Mouse (Mus musculus) neural tube, embryonic 14.5 days (tissue): ENCODE results near the gene Pitx2. TPM values are rescaled to one million over a fixed set of nuclear protein-coding genes. Genes with fewer than 3 reads are reported as not detected.

Experiments used
- ATAC-seq: fragments of 200-750 bp; cut with Nextera tagmentation; 2 replicates; pipeline ENCODE4 v1.8.0; 2017; ENCODE audit warnings: low read depth, mild to moderate bottlenecking, moderate TSS enrichment, moderate library complexity
- H3K27ac ChIP-seq: fragments of 300-500 bp; sonication (generic); 2 replicates; pipeline ENCODE4 v1.5.1; 2014; ENCODE audit warnings: low read depth, mild to moderate bottlenecking, control low read depth, low read length, moderate library complexity, mixed read lengths
- H3K27me3 ChIP-seq: fragments of 300-500 bp; sonication (generic); 2 replicates; pipeline ENCODE4 v1.6.1; 2014; ENCODE audit warnings: low read length; ENCODE audit not compliant: control insufficient read depth, insufficient read depth
- H3K36me3 ChIP-seq: fragments of 300-500 bp; sonication (generic); 2 replicates; pipeline ENCODE4 v1.6.1; 2014; ENCODE audit warnings: low read length, mixed read lengths; ENCODE audit not compliant: control insufficient read depth, insufficient read depth
- H3K4me1 ChIP-seq: fragments of 300-500 bp; sonication (generic); 2 replicates; pipeline ENCODE4 v1.6.1; 2014; ENCODE audit warnings: low read length; ENCODE audit not compliant: control insufficient read depth, insufficient read depth
- H3K4me2 ChIP-seq: fragments of 300-500 bp; sonication (generic); 2 replicates; pipeline ENCODE4 v1.6.1; 2014; ENCODE audit warnings: mild to moderate bottlenecking, low read depth, low read length, control low read depth
- H3K4me3 ChIP-seq: fragments of 300-500 bp; sonication (generic); 2 replicates; pipeline ENCODE4 v1.5.1; 2014; ENCODE audit warnings: low read depth, low read length, control low read depth, mixed read lengths
- H3K9ac ChIP-seq: fragments of 300-500 bp; sonication (generic); replicated peaks from 2 replicates; pipeline ENCODE4 v1.6.1; 2014; ENCODE audit warnings: low read depth, mild to moderate bottlenecking, control low read depth, low read length, mixed read lengths
- H3K9me3 ChIP-seq: fragments of 300-500 bp; sonication (generic); 2 replicates; pipeline ENCODE4 v1.6.1; 2016; ENCODE audit warnings: low read length; ENCODE audit not compliant: control insufficient read depth
- WGBS: fragments of 180-500 bp; shearing (Covaris S2); extraction: QIAGEN DNeasy Blood & Tissue Kit; methylation state at CpG from one replicate; pipeline ENCODE4 v1.1.7; 2014; 5-methylcytosine and 5-hydroxymethylcytosine counted together
- polyA plus RNA-seq: library from polyadenylated mRNA; unstranded; fragments of >200 nt; fragmentation: Nextera tagmentation; extraction: Ambion mirVana; gene quantifications from 2 replicates; pipeline ENCODE4 v1.2.1, GENCODE M21; 2014

Pitx2 gene
- polyA plus RNA-seq, 1 experiment from 2014 or later, result 5.0 TPM

- peaks cover 59% of the 10 kb centered on the region for H3K27me3 ChIP-seq
- H3K9me3 ChIP-seq, result no peaks in the 10 kb centered on the region
- no peak overlapping the region for H3K9ac ChIP-seq
- H3K27ac ChIP-seq, result no peak overlapping the region
- peak overlapping the region; percentile 41 for H3K4me2 ChIP-seq
- peak overlapping the region; percentile 22; the same call in 1 of the 2 replicates for H3K4me3 ChIP-seq
- WGBS, result 1% methylated on average over 16 of the region's 16 CpGs
- ATAC-seq, result 0 out of 2 replicates have a peak, but pooled peaks have one; percentile 1
- no peaks in the 10 kb centered on the region for H3K36me3 ChIP-seq
- peaks cover 12% of the 10 kb centered on the region for H3K4me1 ChIP-seq
These were observed 494 bp upstream of the Pitx2 start for GRCm38 (mm10) chr3:129199160-129199608.

- no peak for ATAC-seq
- Histone ChIP-seq H3K27me3 (peaks cover 58% of the 10 kb centered on the region), H3K9me3 (no peaks in the 10 kb centered on the region), H3K4me1 (peaks cover 14% of the 10 kb centered on the region), H3K9ac (no peak overlapping the region), H3K27ac (no peak overlapping the region), H3K4me2 (no peak overlapping the region), H3K4me3 (no peak overlapping the region), H3K36me3 (no peaks in the 10 kb centered on the region)
- under 1% methylated on average over 9 of the region's 9 CpGs for WGBS
These were observed 818 bp downstream of the Pitx2 start for GRCm38 (mm10) chr3:129200501-129200890.

GRCm38 (mm10) chr3:129201156-129201555 is 1.5 kb downstream of the Pitx2 start:
- Histone ChIP-seq H3K27ac (no peak overlapping the region), H3K4me2 (no peak overlapping the region), H3K27me3 (peaks cover 63% of the 10 kb centered on the region), H3K9me3 (no peaks in the 10 kb centered on the region), H3K4me3 (no peak overlapping the region), H3K36me3 (no peaks in the 10 kb centered on the region), H3K4me1 (peaks cover 14% of the 10 kb centered on the region), H3K9ac (no peak overlapping the region)
- WGBS, result under 1% methylated on average over 3 of the region's 3 CpGs
- ATAC-seq, result no peak

- Histone ChIP-seq H3K4me3 (no peak overlapping the region), H3K36me3 (no peaks in the 10 kb centered on the region), H3K27me3 (peaks cover 65% of the 10 kb centered on the region), H3K4me1 (peaks cover 14% of the 10 kb centered on the region), H3K4me2 (no peak overlapping the region), H3K27ac (no peak overlapping the region), H3K9ac (no peak overlapping the region), H3K9me3 (no peaks in the 10 kb centered on the region)
- no peak for ATAC-seq
- 1% methylated on average over 11 of the region's 11 CpGs for WGBS
These were observed 2.1 kb downstream of the Pitx2 start for GRCm38 (mm10) chr3:129201681-129202255.

- H3K4me1 ChIP-seq, result peaks cover 14% of the 10 kb centered on the region
- peaks cover 66% of the 10 kb centered on the region for H3K27me3 ChIP-seq
- H3K9me3 ChIP-seq, result no peaks in the 10 kb centered on the region
- no peak overlapping the region for H3K27ac ChIP-seq
- H3K9ac ChIP-seq, result no peak overlapping the region
- H3K4me2 ChIP-seq, result no peak overlapping the region
- no peak for ATAC-seq
- H3K36me3 ChIP-seq, result no peaks in the 10 kb centered on the region
- H3K4me3 ChIP-seq, result no peak overlapping the region
- WGBS, result under 1% methylated on average over 36 of the region's 36 CpGs
These were observed 3.4 kb downstream of the Pitx2 start for GRCm38 (mm10) chr3:129202871-129203740.

GRCm38 (mm10) chr3:129203761-129204440 is 4.2 kb downstream of the Pitx2 start:
- peak; percentile 33; the same call in 1 of the 2 replicates for ATAC-seq
- under 1% methylated on average over 35 of the region's 35 CpGs for WGBS
- H3K9ac ChIP-seq, result no peak overlapping the region
- no peaks in the 10 kb centered on the region for H3K9me3 ChIP-seq
- peaks cover 14% of the 10 kb centered on the region for H3K4me1 ChIP-seq
- H3K27ac ChIP-seq, result no peak overlapping the region
- no peaks in the 10 kb centered on the region for H3K36me3 ChIP-seq
- H3K27me3 ChIP-seq, result peaks cover 66% of the 10 kb centered on the region
- H3K4me3 ChIP-seq, result peak overlapping the region; percentile 29
- H3K4me2 ChIP-seq, result peak overlapping the region; percentile 76

GRCm38 (mm10) chr3:129204441-129205313 is 5.0 kb downstream of the Pitx2 start:
- no peaks in the 10 kb centered on the region for H3K36me3 ChIP-seq
- 1% methylated on average over 48 of the region's 48 CpGs for WGBS
- H3K4me2 ChIP-seq, result peak overlapping the region; percentile 76
- peak; percentile 96 for ATAC-seq
- H3K9ac ChIP-seq, result no peak overlapping the region
- H3K4me3 ChIP-seq, result peak overlapping the region; percentile 29
- no peaks in the 10 kb centered on the region for H3K9me3 ChIP-seq
- peaks cover 9% of the 10 kb centered on the region for H3K4me1 ChIP-seq
- no peak overlapping the region for H3K27ac ChIP-seq
- peaks cover 69% of the 10 kb centered on the region for H3K27me3 ChIP-seq

- Histone ChIP-seq H3K4me1 (0 out of 2 replicates have a peak, but pooled peaks cover 5% of the 10 kb centered on the region), H3K36me3 (no peaks in the 10 kb centered on the region), H3K9me3 (no peaks in the 10 kb centered on the region), H3K9ac (no peak overlapping the region), H3K27ac (no peak overlapping the region), H3K4me3 (no peak overlapping the region), H3K4me2 (no peak overlapping the region), H3K27me3 (peaks cover 76% of the 10 kb centered on the region)
- ATAC-seq, result no peak
- WGBS, result 2% methylated on average over 18 of the region's 18 CpGs
These were observed 6.0 kb downstream of the Pitx2 start for GRCm38 (mm10) chr3:129205481-129206175.
